Mouse (Mus musculus): ENCODE results near the gene Arhgap29. TPM values are rescaled to one million over a fixed set of nuclear protein-coding genes. Genes with fewer than 3 reads are reported as not detected.
A peak's percentile ranks its signal among the peaks of the same experiment; 100 is the strongest.

The Arhgap29 gene
- polyA plus RNA-seq, 1 experiment from 2014 or later = 46.2 TPM

GRCm38 (mm10) chr3:121940094-121940889, 12.0 kb upstream of the Arhgap29 start:
- Histone ChIP-seq H3K4me3 (ENCODE audit: low read length) (no peak overlapping the region), H3K9me3 (ENCODE audit: low read length) (no peaks in the 10 kb centered on the region), H3K27me3 (ENCODE audit: insufficient read depth, low read length) (no peaks in the 10 kb centered on the region), H3K4me1 (ENCODE audit: insufficient read depth, low read length) (no peaks in the 10 kb centered on the region), H3K4me2 (replicated peaks; ENCODE audit: low read depth, low read length) (no peak overlapping the region), H3K9ac (replicated peaks; ENCODE audit: low read length) (no peak overlapping the region), H3K36me3 (ENCODE audit: insufficient read depth, low read length) (no peaks in the 10 kb centered on the region), H3K27ac (ENCODE audit: low read length) (no peak overlapping the region)
- 78% methylated on average over 8 of the region's 8 CpGs for WGBS
- no peak for ATAC-seq (ENCODE audit: low FRiP score, low TSS enrichment)

- Histone ChIP-seq H3K9me3 (ENCODE audit: low read length) (no peaks in the 10 kb centered on the region), H3K27me3 (ENCODE audit: insufficient read depth, low read length) (no peaks in the 10 kb centered on the region), H3K4me1 (ENCODE audit: insufficient read depth, low read length) (no peaks in the 10 kb centered on the region), H3K9ac (replicated peaks; ENCODE audit: low read length) (no peak overlapping the region), H3K4me2 (replicated peaks; ENCODE audit: low read depth, low read length) (no peak overlapping the region), H3K27ac (ENCODE audit: low read length) (no peak overlapping the region), H3K36me3 (ENCODE audit: insufficient read depth, low read length) (no peaks in the 10 kb centered on the region), H3K4me3 (ENCODE audit: low read length) (no peak overlapping the region)
- WGBS = 84% methylated on average over 11 of the region's 11 CpGs
- no peak for ATAC-seq (ENCODE audit: low FRiP score, low TSS enrichment)
Observed at GRCm38 (mm10) chr3:121941204-121941745, 11.1 kb upstream of the Arhgap29 start.

GRCm38 (mm10) chr3:121945957-121946356, 6.4 kb upstream of the Arhgap29 start:
- Histone ChIP-seq H3K36me3 (ENCODE audit: insufficient read depth, low read length) (no peaks in the 10 kb centered on the region), H3K27ac (ENCODE audit: low read length) (no peak overlapping the region), H3K4me3 (ENCODE audit: low read length) (no peak overlapping the region), H3K9ac (replicated peaks; ENCODE audit: low read length) (no peak overlapping the region), H3K27me3 (ENCODE audit: insufficient read depth, low read length) (no peaks in the 10 kb centered on the region), H3K9me3 (ENCODE audit: low read length) (no peaks in the 10 kb centered on the region), H3K4me2 (replicated peaks; ENCODE audit: low read depth, low read length) (no peak overlapping the region), H3K4me1 (ENCODE audit: insufficient read depth, low read length) (no peaks in the 10 kb centered on the region)
- whole genome bisulfite sequencing = 70% methylated on average over 2 of the region's 2 CpGs
- no peak for ATAC-seq (ENCODE audit: low FRiP score, low TSS enrichment)

GRCm38 (mm10) chr3:121946765-121947164, 5.6 kb upstream of the Arhgap29 start:
- no peaks in the 10 kb centered on the region for H3K27me3 ChIP-seq (ENCODE audit: insufficient read depth, low read length)
- no peaks in the 10 kb centered on the region for H3K4me1 ChIP-seq (ENCODE audit: insufficient read depth, low read length)
- H3K27ac ChIP-seq (ENCODE audit: low read length) = no peak overlapping the region
- no peak for ATAC-seq (ENCODE audit: low FRiP score, low TSS enrichment)
- H3K4me3 ChIP-seq (ENCODE audit: low read length) = no peak overlapping the region
- H3K9ac ChIP-seq (replicated peaks; ENCODE audit: low read length) = no peak overlapping the region
- no peaks in the 10 kb centered on the region for H3K36me3 ChIP-seq (ENCODE audit: insufficient read depth, low read length)
- no peak overlapping the region for H3K4me2 ChIP-seq (replicated peaks; ENCODE audit: low read depth, low read length)
- no peaks in the 10 kb centered on the region for H3K9me3 ChIP-seq (ENCODE audit: low read length)

- Histone ChIP-seq H3K27me3 (ENCODE audit: insufficient read depth, low read length) (no peaks in the 10 kb centered on the region), H3K27ac (ENCODE audit: low read length) (no peak overlapping the region), H3K4me2 (replicated peaks; ENCODE audit: low read depth, low read length) (no peak overlapping the region), H3K9ac (replicated peaks; ENCODE audit: low read length) (no peak overlapping the region), H3K9me3 (ENCODE audit: low read length) (no peaks in the 10 kb centered on the region), H3K36me3 (ENCODE audit: insufficient read depth, low read length) (no peaks in the 10 kb centered on the region), H3K4me3 (ENCODE audit: low read length) (no peak overlapping the region), H3K4me1 (ENCODE audit: insufficient read depth, low read length) (no peaks in the 10 kb centered on the region)
- WGBS = 61% methylated on average over 6 of the region's 6 CpGs
- no peak for ATAC-seq (ENCODE audit: low FRiP score, low TSS enrichment)
Observed at GRCm38 (mm10) chr3:121950139-121950538, 2.2 kb upstream of the Arhgap29 start.

GRCm38 (mm10) chr3:121951116-121951515, 1.2 kb upstream of the Arhgap29 start:
- Histone ChIP-seq H3K9me3 (ENCODE audit: low read length) (no peaks in the 10 kb centered on the region), H3K9ac (replicated peaks; ENCODE audit: low read length) (no peak overlapping the region), H3K4me1 (ENCODE audit: insufficient read depth, low read length) (no peaks in the 10 kb centered on the region), H3K4me2 (replicated peaks; ENCODE audit: low read depth, low read length) (no peak overlapping the region), H3K4me3 (ENCODE audit: low read length) (no peak overlapping the region), H3K27me3 (ENCODE audit: insufficient read depth, low read length) (no peaks in the 10 kb centered on the region), H3K36me3 (ENCODE audit: insufficient read depth, low read length) (no peaks in the 10 kb centered on the region), H3K27ac (ENCODE audit: low read length) (no peak overlapping the region)
- no peak for ATAC-seq (ENCODE audit: low FRiP score, low TSS enrichment)
- 85% methylated on average over 2 of the region's 2 CpGs for WGBS

GRCm38 (mm10) chr3:121953049-121953432, 700 bp downstream of the Arhgap29 start:
- ATAC-seq (ENCODE audit: low FRiP score, low TSS enrichment) = peak; percentile 96
- H3K4me2 ChIP-seq (replicated peaks; ENCODE audit: low read depth, low read length) = peak overlapping the region; percentile 69
- 0% methylated on average over 16 of the region's 44 CpGs for WGBS
- H3K9ac ChIP-seq (replicated peaks; ENCODE audit: low read length) = peak overlapping the region; percentile 84
- H3K27me3 ChIP-seq (ENCODE audit: insufficient read depth, low read length) = no peaks in the 10 kb centered on the region
- H3K36me3 ChIP-seq (ENCODE audit: insufficient read depth, low read length) = no peaks in the 10 kb centered on the region
- peak overlapping the region; percentile 83 for H3K4me3 ChIP-seq (ENCODE audit: low read length)
- H3K4me1 ChIP-seq (ENCODE audit: insufficient read depth, low read length) = no peaks in the 10 kb centered on the region
- peak overlapping the region; percentile 69 for H3K27ac ChIP-seq (ENCODE audit: low read length)
- no peaks in the 10 kb centered on the region for H3K9me3 ChIP-seq (ENCODE audit: low read length)

- H3K4me3 ChIP-seq (ENCODE audit: low read length) = peak overlapping the region; percentile 83
- peak overlapping the region; percentile 84 for H3K9ac ChIP-seq (replicated peaks; ENCODE audit: low read length)
- ATAC-seq (ENCODE audit: low FRiP score, low TSS enrichment) = peak; percentile 58
- under 1% methylated on average over 49 of the region's 53 CpGs for WGBS
- peak overlapping the region; percentile 69 for H3K27ac ChIP-seq (ENCODE audit: low read length)
- H3K36me3 ChIP-seq (ENCODE audit: insufficient read depth, low read length) = no peaks in the 10 kb centered on the region
- H3K4me1 ChIP-seq (ENCODE audit: insufficient read depth, low read length) = no peaks in the 10 kb centered on the region
- peak overlapping the region; percentile 69 for H3K4me2 ChIP-seq (replicated peaks; ENCODE audit: low read depth, low read length)
- no peaks in the 10 kb centered on the region for H3K27me3 ChIP-seq (ENCODE audit: insufficient read depth, low read length)
- no peaks in the 10 kb centered on the region for H3K9me3 ChIP-seq (ENCODE audit: low read length)
Observed at GRCm38 (mm10) chr3:121953433-121954161, 1.3 kb downstream of the Arhgap29 start.

GRCm38 (mm10) chr3:121954421-121954820, 2.1 kb downstream of the Arhgap29 start:
- Histone ChIP-seq H3K9me3 (ENCODE audit: low read length) (no peaks in the 10 kb centered on the region), H3K27ac (ENCODE audit: low read length) (no peak overlapping the region; the same call in 1 of the 2 replicates), H3K4me2 (replicated peaks; ENCODE audit: low read depth, low read length) (peak overlapping the region; percentile 69), H3K9ac (replicated peaks; ENCODE audit: low read length) (peak overlapping the region; percentile 84), H3K36me3 (ENCODE audit: insufficient read depth, low read length) (no peaks in the 10 kb centered on the region), H3K27me3 (ENCODE audit: insufficient read depth, low read length) (no peaks in the 10 kb centered on the region), H3K4me1 (ENCODE audit: insufficient read depth, low read length) (no peaks in the 10 kb centered on the region), H3K4me3 (ENCODE audit: low read length) (peak overlapping the region; percentile 83)
- ATAC-seq (ENCODE audit: low FRiP score, low TSS enrichment) = no peak
- 41% methylated on average over 2 of the region's 2 CpGs for WGBS

- H3K4me3 ChIP-seq (ENCODE audit: low read length) = no peak overlapping the region
- no peak overlapping the region for H3K27ac ChIP-seq (ENCODE audit: low read length)
- H3K4me1 ChIP-seq (ENCODE audit: insufficient read depth, low read length) = no peaks in the 10 kb centered on the region
- no peaks in the 10 kb centered on the region for H3K9me3 ChIP-seq (ENCODE audit: low read length)
- WGBS = 93% methylated on average over 4 of the region's 4 CpGs
- no peaks in the 10 kb centered on the region for H3K36me3 ChIP-seq (ENCODE audit: insufficient read depth, low read length)
- ATAC-seq (ENCODE audit: low FRiP score, low TSS enrichment) = no peak
- H3K27me3 ChIP-seq (ENCODE audit: insufficient read depth, low read length) = no peaks in the 10 kb centered on the region
- H3K4me2 ChIP-seq (replicated peaks; ENCODE audit: low read depth, low read length) = peak overlapping the region; percentile 26; the same call in 1 of the 2 replicates
- no peak overlapping the region for H3K9ac ChIP-seq (replicated peaks; ENCODE audit: low read length)
Observed at GRCm38 (mm10) chr3:121955527-121955926, 3.2 kb downstream of the Arhgap29 start.

Measured in kidney, embryonic 16.5 days (tissue).